Mouse (Mus musculus): ENCODE results near the gene Mink1. TPM values are rescaled to one million over a fixed set of nuclear protein-coding genes. Genes with fewer than 3 reads are reported as not detected.

The Mink1 gene
- total and polyA plus RNA-seq, 3 experiments: 14.3 to 89.8 (median 38.1) TPM

GRCm38 (mm10) chr11:70586954-70587353 lies 24.3 kb downstream of the Mink1 start:
- Histone ChIP-seq H3K36me3 (replicated peaks) (peaks cover 66% of the 10 kb centered on the region), H3K9me3 (replicated peaks) (no peaks in the 10 kb centered on the region), H3K27me3 (ENCODE audit: insufficient read depth, low read length) (no peaks in the 10 kb centered on the region), H3K4me1 (ENCODE audit: insufficient read depth, low read depth, low read length) (peaks cover 13% of the 10 kb centered on the region), H3K4me3 (ENCODE audit: low read depth, low read length) (no peak overlapping the region)
- no peak for ATAC-seq (ENCODE audit: extremely low read depth, insufficient number of reproducible peaks, low FRiP score, poor library complexity, severe bottlenecking)
- TF ChIP-seq CTCF (IDR thresholded peaks at IDR 0.05; ENCODE audit: low read depth, low read length): no peak
- no peak for TF ChIP-seq TAL1 (conservative IDR thresholded peaks at IDR 0.05; ENCODE audit: low read depth, low read length)
- no peak for TF ChIP-seq GATA2 (IDR thresholded peaks at IDR 0.05; ENCODE audit: borderline replicate concordance, low read depth, low read length)
- TF ChIP-seq GATA1 (IDR thresholded peaks at IDR 0.05; ENCODE audit: borderline replicate concordance, low read length): no peak
- TF ChIP-seq POLR2AphosphoS5 (IDR thresholded peaks at IDR 0.05; ENCODE audit: insufficient replicate concordance, low read depth, low read length): no peak
- no peak for DNase-seq (ENCODE audit: low spot score)

GRCm38 (mm10) chr11:70591733-70592132 lies 29.1 kb downstream of the Mink1 start:
- TF ChIP-seq POLR2AphosphoS5 (IDR thresholded peaks at IDR 0.05; ENCODE audit: insufficient replicate concordance, low read depth, low read length) (no peak), GATA2 (IDR thresholded peaks at IDR 0.05; ENCODE audit: borderline replicate concordance, low read depth, low read length) (no peak), GATA1 (IDR thresholded peaks at IDR 0.05; ENCODE audit: borderline replicate concordance, low read length) (no peak), CTCF (IDR thresholded peaks at IDR 0.05; ENCODE audit: low read depth, low read length) (no peak), TAL1 (conservative IDR thresholded peaks at IDR 0.05; ENCODE audit: low read depth, low read length) (no peak)
- ATAC-seq (ENCODE audit: extremely low read depth, insufficient number of reproducible peaks, low FRiP score, poor library complexity, severe bottlenecking) (no peak), DNase-seq (ENCODE audit: low spot score) (no peak)
- Histone ChIP-seq H3K4me1 (ENCODE audit: insufficient read depth, low read depth, low read length) (peaks cover 16% of the 10 kb centered on the region), H3K4me3 (ENCODE audit: low read depth, low read length) (no peak overlapping the region), H3K9me3 (replicated peaks) (no peaks in the 10 kb centered on the region), H3K27me3 (ENCODE audit: insufficient read depth, low read length) (no peaks in the 10 kb centered on the region), H3K36me3 (replicated peaks) (peaks cover 60% of the 10 kb centered on the region)

GRCm38 (mm10) chr11:70594253-70594989 lies 31.7 kb downstream of the Mink1 start:
- Histone ChIP-seq H3K4me3 (ENCODE audit: low read depth, low read length) (no peak overlapping the region), H3K9me3 (replicated peaks) (no peaks in the 10 kb centered on the region), H3K36me3 (replicated peaks) (peaks cover 69% of the 10 kb centered on the region), H3K27me3 (ENCODE audit: insufficient read depth, low read length) (no peaks in the 10 kb centered on the region), H3K4me1 (ENCODE audit: insufficient read depth, low read depth, low read length) (peaks cover 25% of the 10 kb centered on the region)
- DNase-seq (ENCODE audit: low spot score) (no peak), ATAC-seq (ENCODE audit: extremely low read depth, insufficient number of reproducible peaks, low FRiP score, poor library complexity, severe bottlenecking) (no peak)
- no peak for TF ChIP-seq POLR2AphosphoS5 (IDR thresholded peaks at IDR 0.05; ENCODE audit: insufficient replicate concordance, low read depth, low read length)
- no peak for TF ChIP-seq GATA1 (IDR thresholded peaks at IDR 0.05; ENCODE audit: borderline replicate concordance, low read length)

- Histone ChIP-seq H3K27me3 (ENCODE audit: insufficient read depth, low read length) (no peaks in the 10 kb centered on the region), H3K4me3 (ENCODE audit: low read depth, low read length) (no peak overlapping the region), H3K9me3 (replicated peaks) (no peaks in the 10 kb centered on the region), H3K4me1 (ENCODE audit: insufficient read depth, low read depth, low read length) (peaks cover 25% of the 10 kb centered on the region), H3K36me3 (replicated peaks) (peaks cover 75% of the 10 kb centered on the region)
- ATAC-seq (ENCODE audit: extremely low read depth, insufficient number of reproducible peaks, low FRiP score, poor library complexity, severe bottlenecking) (no peak), DNase-seq (ENCODE audit: low spot score) (no peak)
- TF ChIP-seq GATA1 (IDR thresholded peaks at IDR 0.05; ENCODE audit: borderline replicate concordance, low read length): no peak
- TF ChIP-seq GATA2 (IDR thresholded peaks at IDR 0.05; ENCODE audit: borderline replicate concordance, low read depth, low read length): no peak
- no peak for TF ChIP-seq CTCF (IDR thresholded peaks at IDR 0.05; ENCODE audit: low read depth, low read length)
- TF ChIP-seq POLR2AphosphoS5 (IDR thresholded peaks at IDR 0.05; ENCODE audit: insufficient replicate concordance, low read depth, low read length): no peak
- no peak for TF ChIP-seq TAL1 (conservative IDR thresholded peaks at IDR 0.05; ENCODE audit: low read depth, low read length)
Observed at GRCm38 (mm10) chr11:70595638-70596037, 33.0 kb downstream of the Mink1 start.

- H3K4me3 ChIP-seq (ENCODE audit: low read depth, low read length): no peak overlapping the region
- ATAC-seq (ENCODE audit: extremely low read depth, insufficient number of reproducible peaks, low FRiP score, poor library complexity, severe bottlenecking) (no peak), DNase-seq (ENCODE audit: low spot score) (no peak)
- no peaks in the 10 kb centered on the region for H3K27me3 ChIP-seq (ENCODE audit: insufficient read depth, low read length)
- H3K36me3 ChIP-seq (replicated peaks): peaks cover 76% of the 10 kb centered on the region
- TF ChIP-seq TAL1 (conservative IDR thresholded peaks at IDR 0.05; ENCODE audit: low read depth, low read length): no peak
- no peak for TF ChIP-seq GATA1 (IDR thresholded peaks at IDR 0.05; ENCODE audit: borderline replicate concordance, low read length)
- no peak for TF ChIP-seq POLR2AphosphoS5 (IDR thresholded peaks at IDR 0.05; ENCODE audit: insufficient replicate concordance, low read depth, low read length)
- TF ChIP-seq GATA2 (IDR thresholded peaks at IDR 0.05; ENCODE audit: borderline replicate concordance, low read depth, low read length): no peak
- TF ChIP-seq CTCF (IDR thresholded peaks at IDR 0.05; ENCODE audit: low read depth, low read length): no peak
- peaks cover 25% of the 10 kb centered on the region for H3K4me1 ChIP-seq (ENCODE audit: insufficient read depth, low read depth, low read length)
- no peaks in the 10 kb centered on the region for H3K9me3 ChIP-seq (replicated peaks)
Observed at GRCm38 (mm10) chr11:70596094-70596493, 33.4 kb downstream of the Mink1 start.

GRCm38 (mm10) chr11:70597301-70597700 lies 34.6 kb downstream of the Mink1 start:
- no peaks in the 10 kb centered on the region for H3K9me3 ChIP-seq (replicated peaks)

More at GRCm38 (mm10) chr11:70597301-70597700, 34.6 kb downstream of the Mink1 start:
- peaks cover 85% of the 10 kb centered on the region for H3K36me3 ChIP-seq (replicated peaks)
- no peak for ATAC-seq (ENCODE audit: extremely low read depth, insufficient number of reproducible peaks, low FRiP score, poor library complexity, severe bottlenecking)
- DNase-seq (ENCODE audit: low spot score): no peak
- no peak for TF ChIP-seq CTCF (IDR thresholded peaks at IDR 0.05; ENCODE audit: low read depth, low read length)
- no peak for TF ChIP-seq POLR2AphosphoS5 (IDR thresholded peaks at IDR 0.05; ENCODE audit: insufficient replicate concordance, low read depth, low read length)
- TF ChIP-seq GATA1 (IDR thresholded peaks at IDR 0.05; ENCODE audit: borderline replicate concordance, low read length): no peak
- no peak for TF ChIP-seq GATA2 (IDR thresholded peaks at IDR 0.05; ENCODE audit: borderline replicate concordance, low read depth, low read length)
- TF ChIP-seq TAL1 (conservative IDR thresholded peaks at IDR 0.05; ENCODE audit: low read depth, low read length): no peak
- no peaks in the 10 kb centered on the region for H3K27me3 ChIP-seq (ENCODE audit: insufficient read depth, low read length)
- no peak overlapping the region for H3K4me3 ChIP-seq (ENCODE audit: low read depth, low read length)
- peaks cover 18% of the 10 kb centered on the region for H3K4me1 ChIP-seq (ENCODE audit: insufficient read depth, low read depth, low read length)
